Mouse (Mus musculus): Measurements from ENCODE around the gene Serinc3.

DNA sequence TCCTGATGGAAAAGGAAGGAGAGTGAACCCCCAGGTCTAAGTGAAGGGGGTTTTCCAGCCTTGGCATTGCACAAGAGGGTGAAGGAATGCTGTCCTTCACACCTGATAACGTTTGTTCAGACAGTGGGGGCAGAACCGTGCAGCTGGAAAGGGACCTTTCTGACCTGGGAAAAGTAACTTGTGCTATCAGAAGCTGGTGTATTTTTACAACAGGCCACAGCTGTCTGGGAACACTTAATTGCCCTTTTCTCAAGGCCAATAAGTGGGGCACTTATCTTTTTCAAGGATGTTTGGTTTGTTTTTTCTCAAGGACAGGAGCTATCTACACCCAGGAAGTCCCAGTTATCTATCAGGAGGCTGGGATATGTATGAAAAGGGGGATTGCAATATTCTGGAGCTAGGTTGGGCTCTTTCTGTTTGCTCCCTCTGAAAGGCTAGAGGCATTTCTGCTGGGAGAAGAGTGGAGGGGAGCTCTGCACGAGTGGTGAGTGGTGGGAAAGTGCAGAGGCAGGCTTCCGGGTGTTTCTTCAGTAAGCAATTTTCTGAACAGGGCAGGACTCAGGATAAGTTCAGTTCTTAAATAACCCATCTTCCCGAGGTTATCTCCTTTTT lies 7.2 kb downstream of the Serinc3 start:
- TF ChIP-seq CTCF (conservative IDR thresholded peaks at IDR 0.05 in 1 of 2, IDR thresholded peaks at IDR 0.05 in 1 of 2; ENCODE audit: low read depth in 2 of 2, low read length in 2 of 2) (no peak), USF2 (conservative IDR thresholded peaks at IDR 0.05; ENCODE audit: low read depth, low read length) (no peak), GABPA (IDR thresholded peaks at IDR 0.05; ENCODE audit: insufficient replicate concordance, low read depth, low read length) (no peak), PAX5 (IDR thresholded peaks at IDR 0.05; ENCODE audit: low read length) (no peak), EP300 (IDR thresholded peaks at IDR 0.05; ENCODE audit: low read length) (no peak), POLR2A (IDR thresholded peaks at IDR 0.05; ENCODE audit: low read depth, low read length) (no peak; the same call in 1 of the 2 replicates), HCFC1 (IDR thresholded peaks at IDR 0.05; ENCODE audit: low read depth, low read length) (no peak), ELF1 (IDR thresholded peaks at IDR 0.05; ENCODE audit: low read depth, low read length) (0 out of 2 replicates have a peak, but pooled peaks have one; percentile 14), RAD21 (IDR thresholded peaks at IDR 0.05; ENCODE audit: low read depth, low read length) (no peak), POLR2AphosphoS2 (IDR thresholded peaks at IDR 0.05; ENCODE audit: low read depth, low read length) (0 out of 2 replicates have a peak, but pooled peaks have one; percentile 18), SIN3A (IDR thresholded peaks at IDR 0.05; ENCODE audit: low read length) (no peak), E2F4 (IDR thresholded peaks at IDR 0.05; ENCODE audit: insufficient replicate concordance, low read depth, low read length) (no peak), MAFK (IDR thresholded peaks at IDR 0.05; ENCODE audit: insufficient replicate concordance, low read length) (no peak)

Measured in CH12.LX (cell line).